Mouse (Mus musculus) intestine, embryonic 14.5 days (tissue): ENCODE measurements at regions not wholly inside any gene's neighbourhood (a gene's known extent, or its start where the extent isn't known, plus 50 kb on each side); places are given as distances from the start of the nearest gene placed in this dataset.

Experiments
- ATAC-seq: fragments of 200-750 bp; cut with Nextera tagmentation; replicated peaks from 2 replicates; pipeline ENCODE4 v1.8.0; 2017; ENCODE audit warnings: low read depth, moderate number of reproducible peaks, moderate TSS enrichment, moderate library complexity; ENCODE audit not compliant: low FRiP score, low TSS enrichment
- DNase-seq: peaks from one replicate; pipeline ENCODE4 v3.0.0-alpha.2; 2018; ENCODE audit warnings: low spot score
- H3K27ac ChIP-seq: fragments of 300-500 bp; sonication (generic); 2 replicates; pipeline ENCODE4 v1.5.1; 2014; ENCODE audit warnings: low read depth, mild to moderate bottlenecking, control low read depth
- H3K27me3 ChIP-seq: fragments of 300-500 bp; sonication (generic); replicated peaks from 2 replicates; pipeline ENCODE4 v1.6.1; 2014; ENCODE audit warnings: low read length, control low read depth; ENCODE audit not compliant: control insufficient read depth, insufficient read depth
- H3K36me3 ChIP-seq: fragments of 300-500 bp; sonication (generic); 2 replicates; pipeline ENCODE4 v1.6.1; 2014; ENCODE audit warnings: low read length, control low read depth; ENCODE audit not compliant: control insufficient read depth, insufficient read depth
- H3K4me1 ChIP-seq: fragments of 300-500 bp; sonication (generic); replicated peaks from 2 replicates; pipeline ENCODE4 v1.6.1; 2014; ENCODE audit warnings: low read length, control low read depth, mixed read lengths; ENCODE audit not compliant: control insufficient read depth, insufficient read depth
- H3K4me2 ChIP-seq: fragments of 300-500 bp; sonication (generic); 2 replicates; pipeline ENCODE4 v1.6.1; 2014; ENCODE audit warnings: low read length
- H3K4me3 ChIP-seq: fragments of 300-500 bp; sonication (generic); 2 replicates; pipeline ENCODE4 v1.5.1; 2014; ENCODE audit warnings: low read depth, low read length, control low read depth, mixed read lengths
- H3K9ac ChIP-seq: fragments of 300-500 bp; sonication (generic); 2 replicates; pipeline ENCODE4 v1.6.1; 2014; ENCODE audit warnings: mild to moderate bottlenecking, low read length
- H3K9me3 ChIP-seq: fragments of 300-500 bp; sonication (generic); 2 replicates; pipeline ENCODE4 v1.6.1; 2016; ENCODE audit warnings: low read length, control low read depth; ENCODE audit not compliant: control insufficient read depth
- WGBS: fragments of 180-500 bp; shearing (Covaris S2); extraction: QIAGEN DNeasy Blood & Tissue Kit; methylation state at CpG from one replicate; pipeline ENCODE4 v1.1.7; 2014; 5-methylcytosine and 5-hydroxymethylcytosine counted together

DNA sequence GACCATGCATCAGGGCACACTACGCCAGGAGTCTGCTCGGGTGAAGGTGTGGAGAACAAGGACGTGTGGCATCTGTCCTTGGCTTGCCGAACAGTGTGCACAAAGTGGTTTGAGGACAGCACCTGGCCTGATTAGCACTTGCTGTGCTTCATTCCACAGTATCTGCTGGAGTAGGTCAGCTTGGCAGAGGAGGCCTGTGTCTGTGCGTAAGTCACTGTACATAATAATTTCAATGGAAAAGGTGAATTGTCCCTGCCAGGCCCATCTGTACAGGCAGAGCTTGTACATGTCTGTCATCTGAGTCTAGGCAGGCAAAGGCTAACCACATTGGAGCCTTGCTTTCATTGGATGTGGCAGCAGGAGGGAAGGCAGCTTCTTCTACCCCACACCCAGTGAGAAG lies 979.5 kb upstream of the Car8 start:
- ATAC-seq (no peak), DNase-seq (no peak)
- Histone ChIP-seq H3K9me3 (no peaks in the 10 kb centered on the region), H3K4me2 (no peak overlapping the region), H3K4me3 (no peak overlapping the region), H3K4me1 (no peaks in the 10 kb centered on the region), H3K27ac (no peak overlapping the region), H3K9ac (no peak overlapping the region), H3K36me3 (no peaks in the 10 kb centered on the region), H3K27me3 (no peaks in the 10 kb centered on the region)
- WGBS = 88% methylated on average over 5 of the region's 5 CpGs

- Histone ChIP-seq H3K9me3 (no peaks in the 10 kb centered on the region), H3K4me3 (no peak overlapping the region), H3K27me3 (no peaks in the 10 kb centered on the region), H3K4me2 (no peak overlapping the region), H3K4me1 (no peaks in the 10 kb centered on the region), H3K27ac (no peak overlapping the region), H3K9ac (no peak overlapping the region), H3K36me3 (no peaks in the 10 kb centered on the region)
- DNase-seq = no peak
- no peak for ATAC-seq
- 80% methylated on average over 2 of the region's 2 CpGs for whole genome bisulfite sequencing
These were observed 969.8 kb upstream of the Car8 start for GRCm38 (mm10) chr4:9208606-9209005.

DNA sequence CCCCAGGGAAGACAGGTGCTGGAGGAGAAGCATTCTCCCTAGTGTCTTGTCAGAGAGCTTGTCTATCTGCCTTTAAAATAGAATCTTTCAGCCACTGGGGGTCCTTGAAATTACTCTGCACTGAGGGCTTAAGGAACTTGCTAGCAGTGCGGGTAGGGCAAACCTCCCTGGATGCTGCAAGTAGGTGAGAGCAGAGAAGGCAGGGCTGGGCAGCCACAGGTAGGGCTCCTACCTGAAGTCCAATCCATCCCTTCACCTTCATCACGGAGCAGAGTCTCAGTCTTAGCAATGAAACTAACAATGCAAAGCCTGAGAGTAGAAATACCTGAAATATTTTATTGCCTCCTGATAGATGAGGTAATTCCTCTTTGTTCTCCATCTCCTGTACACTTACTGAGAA lies 961.2 kb upstream of the Car8 start:
- H3K9ac ChIP-seq = no peak overlapping the region
- no peak overlapping the region for H3K4me3 ChIP-seq
- no peak for DNase-seq
- H3K4me2 ChIP-seq = no peak overlapping the region
- no peaks in the 10 kb centered on the region for H3K27me3 ChIP-seq
- no peaks in the 10 kb centered on the region for H3K9me3 ChIP-seq
- no peaks in the 10 kb centered on the region for H3K36me3 ChIP-seq
- no peak for ATAC-seq
- no peak overlapping the region for H3K27ac ChIP-seq
- WGBS = 88% methylated on average over 2 of the region's 2 CpGs
- H3K4me1 ChIP-seq = no peaks in the 10 kb centered on the region

- DNase-seq = no peak
- Histone ChIP-seq H3K27me3 (no peaks in the 10 kb centered on the region), H3K4me1 (no peaks in the 10 kb centered on the region), H3K9me3 (no peaks in the 10 kb centered on the region), H3K27ac (no peak overlapping the region), H3K9ac (no peak overlapping the region), H3K4me3 (no peak overlapping the region), H3K4me2 (no peak overlapping the region), H3K36me3 (no peaks in the 10 kb centered on the region)
- ATAC-seq = no peak
- 53% methylated on average over 4 of the region's 4 CpGs for WGBS
These were observed 957.6 kb upstream of the Car8 start for GRCm38 (mm10) chr4:9196435-9196834.

- Histone ChIP-seq H3K4me2 (no peak overlapping the region), H3K27me3 (no peaks in the 10 kb centered on the region), H3K4me3 (no peak overlapping the region), H3K4me1 (no peaks in the 10 kb centered on the region), H3K27ac (no peak overlapping the region), H3K36me3 (no peaks in the 10 kb centered on the region), H3K9ac (no peak overlapping the region), H3K9me3 (no peaks in the 10 kb centered on the region)
- DNase-seq (no peak), ATAC-seq (no peak)
- 68% methylated on average over 6 of the region's 6 CpGs for WGBS
These were observed 954.3 kb upstream of the Car8 start for GRCm38 (mm10) chr4:9193121-9193520.

DNA sequence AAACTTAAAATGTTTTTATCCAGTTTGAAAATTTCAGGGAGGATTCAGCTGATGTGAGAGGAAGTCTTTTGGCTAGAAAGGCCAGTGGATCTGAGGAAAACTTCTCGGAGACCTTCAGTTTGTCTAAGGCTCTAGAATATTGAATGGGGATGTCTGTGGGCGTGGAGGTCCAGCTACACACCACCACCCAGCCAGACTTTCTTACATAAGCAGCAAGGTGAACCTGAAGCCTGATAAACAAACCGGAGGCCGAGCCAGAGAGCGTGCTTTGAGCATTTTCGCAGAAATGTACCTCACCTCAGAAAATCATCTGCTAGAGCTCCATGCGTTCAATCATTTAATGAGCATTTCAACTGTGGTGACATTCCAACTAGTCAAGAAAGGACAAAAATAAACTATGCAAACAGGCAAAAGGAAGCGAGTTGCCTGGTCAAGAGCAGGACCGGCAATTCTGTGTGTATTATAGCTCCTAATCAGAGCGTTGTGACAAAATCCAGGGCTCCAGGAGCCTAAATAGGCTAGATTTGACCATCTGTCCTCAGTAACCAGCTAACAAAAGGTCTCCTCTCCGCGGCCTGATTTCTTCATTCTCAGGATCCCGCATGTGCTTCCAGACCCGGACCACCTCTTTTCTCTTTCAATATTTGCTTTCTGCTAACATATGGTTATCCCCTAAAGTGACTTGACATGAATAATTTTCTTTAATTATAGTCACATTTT lies 946.5 kb upstream of the Car8 start:
- H3K9me3 ChIP-seq = no peaks in the 10 kb centered on the region
- 15% methylated on average over 14 of the region's 14 CpGs for WGBS
- no peak for DNase-seq
- H3K36me3 ChIP-seq = no peaks in the 10 kb centered on the region
- H3K9ac ChIP-seq = no peak overlapping the region; the same call in 1 of the 2 replicates
- peaks cover 16% of the 10 kb centered on the region for H3K4me1 ChIP-seq
- H3K4me2 ChIP-seq = peak overlapping the region; percentile 49
- H3K4me3 ChIP-seq = peak overlapping the region; percentile 16
- no peak for ATAC-seq
- no peaks in the 10 kb centered on the region for H3K27me3 ChIP-seq
- H3K27ac ChIP-seq = peak overlapping the region; percentile 61; the same call in 1 of the 2 replicates

DNA sequence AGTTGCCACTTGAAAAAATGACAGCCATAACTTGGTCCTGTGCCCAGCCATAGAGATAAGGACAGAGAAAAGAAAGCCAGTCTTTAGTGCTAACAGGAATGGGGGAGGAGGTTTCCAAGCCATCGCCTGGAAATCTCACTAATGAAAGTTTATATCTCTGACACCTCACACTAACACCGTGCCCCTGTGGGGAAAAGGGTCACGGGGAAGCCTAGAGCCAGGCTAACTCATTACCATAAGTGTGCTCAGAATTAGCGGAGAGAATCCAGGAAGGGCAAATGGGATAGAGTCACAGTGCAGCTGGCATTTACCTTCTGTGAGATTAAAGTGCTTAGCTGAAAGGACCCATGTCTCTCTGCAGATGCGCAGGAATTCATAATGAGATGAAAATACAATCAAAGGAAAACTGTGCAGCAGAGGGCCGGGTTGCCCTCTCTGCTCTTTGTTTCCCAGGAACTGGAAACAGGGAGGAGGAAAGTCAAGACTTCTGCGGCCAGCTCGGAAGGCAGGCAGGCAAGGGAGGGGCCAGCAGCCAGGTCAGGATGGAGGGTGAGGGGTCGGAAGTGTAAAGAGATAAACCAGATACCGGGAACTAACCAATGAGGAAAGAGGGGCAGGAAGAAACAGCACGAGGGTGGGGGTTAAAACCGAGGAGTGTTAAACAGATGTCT lies 945.7 kb upstream of the Car8 start:
- peak; percentile 85 for ATAC-seq
- H3K27me3 ChIP-seq = no peaks in the 10 kb centered on the region
- peak overlapping the region; percentile 49 for H3K4me2 ChIP-seq
- WGBS = 1% methylated on average over 12 of the region's 12 CpGs
- no peaks in the 10 kb centered on the region for H3K9me3 ChIP-seq
- no peak overlapping the region; the same call in 1 of the 2 replicates for H3K9ac ChIP-seq
- peak; percentile 66 for DNase-seq
- H3K36me3 ChIP-seq = no peaks in the 10 kb centered on the region
- peak overlapping the region; percentile 61; the same call in 1 of the 2 replicates for H3K27ac ChIP-seq
- H3K4me3 ChIP-seq = peak overlapping the region; percentile 16
- H3K4me1 ChIP-seq = peaks cover 16% of the 10 kb centered on the region

GRCm38 (mm10) chr4:9174365-9174764 lies 935.5 kb upstream of the Car8 start:
- H3K4me3 ChIP-seq = no peak overlapping the region
- H3K4me1 ChIP-seq = no peaks in the 10 kb centered on the region
- DNase-seq (no peak), ATAC-seq (no peak)
- no peaks in the 10 kb centered on the region for H3K27me3 ChIP-seq
- no peak overlapping the region for H3K9ac ChIP-seq
- no peaks in the 10 kb centered on the region for H3K36me3 ChIP-seq
- H3K4me2 ChIP-seq = no peak overlapping the region
- H3K27ac ChIP-seq = no peak overlapping the region
- WGBS = 78% methylated on average over 1 of the region's 1 CpGs
- H3K9me3 ChIP-seq = no peaks in the 10 kb centered on the region

DNA sequence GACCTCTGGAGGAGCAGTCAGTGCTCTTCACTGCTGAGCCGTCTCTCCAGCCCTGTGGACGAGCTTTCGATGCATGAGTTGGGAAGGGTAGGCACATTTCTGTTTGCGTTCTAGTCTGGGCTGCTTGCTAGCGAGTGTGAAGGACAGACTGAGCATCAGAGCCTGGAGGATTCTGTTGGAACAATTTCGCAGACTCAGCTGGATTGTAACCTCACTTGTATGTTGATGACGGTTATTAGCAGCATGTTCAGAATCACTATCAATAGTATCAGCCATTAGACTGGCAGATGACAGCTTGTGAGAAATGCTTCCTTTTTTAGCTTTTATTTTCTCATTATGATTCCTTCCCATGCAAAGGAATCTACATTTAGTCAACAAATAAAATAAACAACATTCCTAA lies 923.5 kb upstream of the Car8 start:
- Histone ChIP-seq H3K4me1 (no peaks in the 10 kb centered on the region), H3K27me3 (no peaks in the 10 kb centered on the region), H3K36me3 (no peaks in the 10 kb centered on the region), H3K27ac (0 out of 2 replicates have a peak overlapping the region, but pooled peaks have one; percentile 0), H3K9me3 (no peaks in the 10 kb centered on the region), H3K4me3 (no peak overlapping the region), H3K9ac (no peak overlapping the region), H3K4me2 (no peak overlapping the region)
- WGBS = 76% methylated on average over 7 of the region's 7 CpGs
- ATAC-seq = no peak
- DNase-seq = no peak
